Mouse (Mus musculus) kidney, embryonic 16.5 days (tissue): ENCODE results near the gene A130010J15Rik. TPM values are rescaled to one million over a fixed set of nuclear protein-coding genes. Genes with fewer than 3 reads are reported as not detected.

ENCODE experiments used
- ATAC-seq: fragments of 200-750 bp; cut with Nextera tagmentation; 2 replicates; pipeline ENCODE4 v1.8.0; 2017; ENCODE audit warnings: moderate TSS enrichment; ENCODE audit not compliant: low FRiP score, low TSS enrichment
- H3K27ac ChIP-seq: fragments of 300-500 bp; sonication (generic); 2 replicates; pipeline ENCODE4 v1.5.1; 2014; ENCODE audit warnings: low read length
- H3K27me3 ChIP-seq: fragments of 300-500 bp; sonication (generic); 2 replicates; pipeline ENCODE4 v1.6.1; 2014; ENCODE audit warnings: low read length, control low read depth, mixed read lengths; ENCODE audit not compliant: insufficient read depth
- H3K36me3 ChIP-seq: fragments of 300-500 bp; sonication (generic); 2 replicates; pipeline ENCODE4 v1.6.1; 2014; ENCODE audit warnings: low read length, control low read depth, mixed read lengths; ENCODE audit not compliant: insufficient read depth
- H3K4me1 ChIP-seq: fragments of 300-500 bp; sonication (generic); 2 replicates; pipeline ENCODE4 v1.6.1; 2014; ENCODE audit warnings: low read length, control low read depth, mixed read lengths; ENCODE audit not compliant: insufficient read depth
- H3K4me2 ChIP-seq: fragments of 300-500 bp; sonication (generic); replicated peaks from 2 replicates; pipeline ENCODE4 v1.6.1; 2014; ENCODE audit warnings: low read depth, low read length
- H3K4me3 ChIP-seq: fragments of 300-500 bp; sonication (generic); 2 replicates; pipeline ENCODE4 v1.5.1; 2014; ENCODE audit warnings: mild to moderate bottlenecking, low read length
- H3K9ac ChIP-seq: fragments of 300-500 bp; sonication (generic); replicated peaks from 2 replicates; pipeline ENCODE4 v1.6.1; 2014; ENCODE audit warnings: low read length
- H3K9me3 ChIP-seq: fragments of 300-500 bp; sonication (generic); 2 replicates; pipeline ENCODE4 v1.6.1; 2016; ENCODE audit warnings: low read length, control low read depth
- WGBS: fragments of 180-500 bp; shearing (Covaris S2); extraction: QIAGEN DNeasy Blood & Tissue Kit; methylation state at CpG from one replicate; pipeline ENCODE4 v1.1.7; 2014; 5-methylcytosine and 5-hydroxymethylcytosine counted together
- polyA plus RNA-seq: library from polyadenylated mRNA; unstranded; fragments of >200 nt; fragmentation: Nextera tagmentation; extraction: Ambion mirVana; gene quantifications from 2 replicates; pipeline ENCODE4 v1.2.1, GENCODE M21; 2015

A130010J15Rik gene
- polyA plus RNA-seq, 1 experiment from 2014 or later: 17.1 TPM

DNA sequence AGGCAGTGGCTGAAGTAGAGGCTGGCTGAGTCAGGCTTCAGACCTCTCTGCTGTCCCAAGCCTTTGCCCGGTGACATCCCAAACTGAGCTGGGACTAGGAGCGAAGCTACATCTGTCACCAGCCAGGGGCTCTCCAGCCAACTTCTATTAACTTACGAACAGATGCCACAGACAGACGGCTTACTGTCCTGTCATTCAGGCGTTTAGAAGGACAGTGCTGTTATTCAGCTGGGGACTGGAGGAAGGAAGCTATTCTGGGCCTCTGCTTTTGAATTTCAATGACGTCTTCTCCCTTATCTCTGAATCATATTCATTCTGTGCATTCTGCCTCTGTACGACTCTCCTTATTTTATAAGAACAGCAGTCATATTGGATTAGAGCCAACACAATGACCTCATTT lies 16.7 kb upstream of the A130010J15Rik start:
- Histone ChIP-seq H3K27ac (no peak overlapping the region), H3K27me3 (peaks cover 21% of the 10 kb centered on the region), H3K4me3 (no peak overlapping the region), H3K9me3 (no peaks in the 10 kb centered on the region), H3K36me3 (no peaks in the 10 kb centered on the region), H3K4me1 (0 out of 2 replicates have a peak, but pooled peaks cover 4% of the 10 kb centered on the region), H3K9ac (no peak overlapping the region), H3K4me2 (no peak overlapping the region)
- WGBS: 49% methylated on average over 7 of the region's 7 CpGs
- ATAC-seq: no peak

DNA sequence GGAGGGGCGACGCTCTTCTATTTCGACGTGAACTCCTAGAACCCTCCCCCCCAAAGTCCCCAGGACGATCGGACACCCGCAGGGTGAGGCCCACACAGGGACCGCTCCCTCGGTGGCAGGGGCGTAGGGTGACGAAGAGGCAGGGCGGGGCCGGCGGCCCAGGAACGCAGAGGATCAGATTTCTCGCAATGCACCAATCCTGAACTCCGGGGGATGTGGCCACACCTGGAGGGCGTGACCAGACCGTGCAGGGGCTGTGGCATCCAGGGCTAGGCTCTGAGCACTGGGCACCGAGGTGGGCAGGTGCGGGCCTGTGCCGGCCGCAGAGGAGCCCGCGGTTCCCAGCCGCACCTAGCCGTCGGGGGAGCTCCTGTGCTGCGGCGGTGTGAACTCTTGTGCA lies 15.0 kb upstream of the A130010J15Rik start, which contains the start of gene Irf6:
TSS of gene Irf6 (plus strand) at position 240 of the 400 bp plus-strand sequence.
- peak; percentile 99 for ATAC-seq
- under 1% methylated on average over 30 of the region's 30 CpGs for WGBS
- peak within 1 kb of the TSS; percentile 51 for H3K4me3 ChIP-seq

DNA sequence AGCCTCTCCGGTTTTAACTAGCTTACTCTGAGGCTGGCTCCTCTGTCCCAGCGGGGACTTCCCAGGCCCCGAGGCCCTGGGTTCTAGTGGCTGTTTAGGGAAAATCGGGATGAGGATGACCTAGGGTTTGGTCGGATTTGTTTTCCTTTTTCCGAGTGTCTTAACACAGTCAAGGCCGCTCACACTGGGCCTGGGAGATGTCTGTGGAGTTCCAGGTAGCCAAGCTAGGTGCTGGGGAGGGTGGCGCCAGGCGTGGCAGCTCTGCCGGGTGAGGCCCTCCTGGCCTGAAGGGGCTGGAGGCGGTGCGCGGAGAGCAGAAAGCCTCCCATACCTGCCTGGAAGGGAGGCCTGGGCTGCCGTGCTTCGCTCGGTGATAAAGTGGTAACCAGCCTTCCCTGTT lies 14.3 kb upstream of the A130010J15Rik start:
- Histone ChIP-seq H3K4me2 (peak overlapping the region; percentile 60), H3K4me1 (0 out of 2 replicates have a peak, but pooled peaks cover 7% of the 10 kb centered on the region), H3K4me3 (peak overlapping the region; percentile 51), H3K9me3 (no peaks in the 10 kb centered on the region), H3K9ac (peak overlapping the region; percentile 61), H3K27me3 (peaks cover 21% of the 10 kb centered on the region), H3K27ac (no peak overlapping the region), H3K36me3 (no peaks in the 10 kb centered on the region)
- WGBS: 14% methylated on average over 16 of the region's 16 CpGs
- ATAC-seq: peak; percentile 40; the same call in 1 of the 2 replicates

More for the DNA sequence above, 15.0 kb upstream of the A130010J15Rik start, which contains the start of gene Irf6:
- Histone ChIP-seq H3K27me3 (peaks cover 21% of the 10 kb centered on the region), H3K4me1 (0 out of 2 replicates have a peak, but pooled peaks cover 7% of the 10 kb centered on the region), H3K4me2 (peak within 1 kb of the TSS; percentile 60), H3K36me3 (no peaks in the 10 kb centered on the region), H3K27ac (no peak within 1 kb of the TSS), H3K9ac (peak within 1 kb of the TSS; percentile 61), H3K9me3 (no peaks in the 10 kb centered on the region)

DNA sequence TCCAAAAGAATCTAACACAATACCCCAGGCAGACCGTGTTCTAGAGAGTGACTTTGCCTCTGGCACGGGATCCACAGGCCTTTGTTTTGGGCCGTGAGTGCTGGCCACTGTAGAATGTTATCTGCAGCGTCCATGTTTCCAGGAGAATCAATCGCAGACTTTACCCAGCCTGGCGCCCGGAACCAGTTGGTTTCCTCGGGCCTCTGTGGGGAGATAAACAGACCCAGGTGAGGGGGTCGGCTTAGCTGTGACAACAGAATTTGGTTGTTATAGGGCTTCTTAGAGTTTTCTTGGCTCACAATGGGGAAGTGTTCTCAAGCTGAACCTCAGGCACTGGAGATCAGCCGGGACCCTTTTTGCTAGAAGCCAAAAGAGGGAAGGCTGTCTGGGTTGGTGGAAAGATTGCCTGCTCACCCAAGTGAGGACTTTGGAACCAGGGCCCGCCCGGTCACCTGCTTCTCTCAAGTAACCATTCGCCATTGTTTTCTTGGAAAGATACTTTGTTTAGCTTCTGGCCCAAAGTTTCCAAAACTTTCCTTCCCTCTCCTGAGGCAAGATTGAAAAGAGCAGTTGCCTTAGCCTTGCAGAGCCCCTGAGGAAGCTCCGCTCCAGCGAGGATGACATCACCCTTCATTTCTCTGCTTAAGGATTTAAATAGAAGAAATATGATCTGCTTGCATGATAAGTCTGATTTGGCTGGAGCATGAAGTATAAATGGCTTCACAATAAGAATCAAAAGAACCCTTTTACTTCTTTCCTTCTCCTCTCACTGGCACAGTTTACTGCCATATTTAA lies 11.3 kb upstream of the A130010J15Rik start:
- ATAC-seq: no peak
- Histone ChIP-seq H3K36me3 (no peaks in the 10 kb centered on the region), H3K27me3 (peaks cover 19% of the 10 kb centered on the region), H3K9me3 (no peaks in the 10 kb centered on the region), H3K4me2 (no peak overlapping the region), H3K4me3 (no peak overlapping the region), H3K27ac (0 out of 2 replicates have a peak overlapping the region, but pooled peaks have one; percentile 17), H3K9ac (peak overlapping the region; percentile 29), H3K4me1 (peaks cover 10% of the 10 kb centered on the region; the same call in 1 of the 2 replicates)
- WGBS: 73% methylated on average over 15 of the region's 15 CpGs

DNA sequence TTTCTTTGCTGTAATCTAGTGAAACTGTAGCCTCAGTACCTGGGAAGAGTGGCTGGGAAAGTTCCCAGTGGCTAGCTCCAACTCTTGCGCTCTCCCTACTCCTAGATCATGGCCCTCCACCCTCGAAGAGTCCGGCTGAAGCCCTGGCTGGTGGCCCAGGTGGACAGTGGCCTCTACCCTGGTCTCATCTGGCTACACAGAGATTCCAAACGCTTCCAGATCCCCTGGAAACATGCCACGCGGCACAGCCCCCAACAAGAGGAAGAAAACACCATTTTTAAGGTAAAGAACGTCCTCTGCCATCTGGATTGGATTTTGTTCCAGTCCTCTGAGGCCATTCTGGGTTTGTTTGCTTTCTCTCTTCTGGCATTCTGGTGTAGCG lies 10.7 kb upstream of the A130010J15Rik start:
- Histone ChIP-seq H3K9me3 (no peaks in the 10 kb centered on the region), H3K4me1 (peaks cover 10% of the 10 kb centered on the region; the same call in 1 of the 2 replicates), H3K9ac (no peak overlapping the region), H3K27me3 (peaks cover 13% of the 10 kb centered on the region), H3K36me3 (no peaks in the 10 kb centered on the region), H3K4me3 (no peak overlapping the region), H3K4me2 (no peak overlapping the region), H3K27ac (no peak overlapping the region)
- no peak for ATAC-seq
- 76% methylated on average over 8 of the region's 8 CpGs for WGBS

DNA sequence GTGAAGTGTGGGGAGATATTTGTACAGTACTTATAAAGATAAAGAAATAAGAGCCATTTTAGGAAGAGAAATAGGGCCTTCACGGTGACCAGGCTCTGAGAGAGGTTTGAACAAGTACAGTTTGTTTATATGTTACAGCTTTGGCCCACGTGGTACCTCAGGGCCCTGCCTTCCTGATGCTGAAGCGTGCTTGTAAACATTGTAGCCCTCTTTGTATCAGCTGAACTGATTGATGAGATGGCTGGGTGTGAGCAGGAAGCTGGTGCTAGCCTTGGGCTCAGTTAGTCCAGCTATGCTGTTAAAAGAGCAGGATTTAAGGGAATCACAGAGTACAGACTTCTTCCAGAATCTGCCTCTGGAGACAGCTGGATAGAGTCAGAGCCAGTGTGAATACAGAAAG lies 8.7 kb upstream of the A130010J15Rik start:
- Histone ChIP-seq H3K4me2 (no peak overlapping the region), H3K27ac (no peak overlapping the region), H3K9me3 (no peaks in the 10 kb centered on the region), H3K36me3 (no peaks in the 10 kb centered on the region), H3K4me3 (no peak overlapping the region), H3K4me1 (peaks cover 8% of the 10 kb centered on the region; the same call in 1 of the 2 replicates), H3K27me3 (0 out of 2 replicates have a peak, but pooled peaks cover 4% of the 10 kb centered on the region), H3K9ac (no peak overlapping the region)
- no peak for ATAC-seq
- 57% methylated on average over 3 of the region's 3 CpGs for WGBS

DNA sequence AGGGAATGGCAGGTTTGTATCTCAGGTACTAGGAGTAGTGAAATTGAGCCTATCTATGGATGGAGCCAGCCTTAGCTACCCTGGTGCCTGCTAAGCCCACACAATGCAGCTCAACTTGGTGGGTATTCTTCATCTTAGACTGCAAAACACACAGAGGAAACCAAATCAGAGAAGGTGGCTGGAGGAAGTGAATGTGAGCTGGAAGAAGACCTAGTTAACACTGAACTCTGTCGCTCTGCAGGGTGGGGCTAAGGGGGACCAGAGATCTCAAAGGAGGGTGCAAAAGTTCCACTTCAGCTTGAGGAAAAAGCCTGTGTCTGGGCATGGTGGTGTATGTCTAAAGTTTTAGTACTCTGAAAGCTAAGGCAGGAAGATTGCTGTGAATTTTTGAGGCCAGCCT lies 8.2 kb upstream of the A130010J15Rik start:
- 0 out of 2 replicates have a peak, but pooled peaks cover 4% of the 10 kb centered on the region for H3K27me3 ChIP-seq
- no peaks in the 10 kb centered on the region for H3K36me3 ChIP-seq
- no peaks in the 10 kb centered on the region for H3K9me3 ChIP-seq
- H3K4me1 ChIP-seq: peaks cover 6% of the 10 kb centered on the region; the same call in 1 of the 2 replicates
- 74% methylated on average over 1 of the region's 1 CpGs for WGBS
- no peak overlapping the region for H3K4me3 ChIP-seq
- no peak overlapping the region for H3K9ac ChIP-seq
- no peak for ATAC-seq
- no peak overlapping the region for H3K4me2 ChIP-seq
- H3K27ac ChIP-seq: no peak overlapping the region

DNA sequence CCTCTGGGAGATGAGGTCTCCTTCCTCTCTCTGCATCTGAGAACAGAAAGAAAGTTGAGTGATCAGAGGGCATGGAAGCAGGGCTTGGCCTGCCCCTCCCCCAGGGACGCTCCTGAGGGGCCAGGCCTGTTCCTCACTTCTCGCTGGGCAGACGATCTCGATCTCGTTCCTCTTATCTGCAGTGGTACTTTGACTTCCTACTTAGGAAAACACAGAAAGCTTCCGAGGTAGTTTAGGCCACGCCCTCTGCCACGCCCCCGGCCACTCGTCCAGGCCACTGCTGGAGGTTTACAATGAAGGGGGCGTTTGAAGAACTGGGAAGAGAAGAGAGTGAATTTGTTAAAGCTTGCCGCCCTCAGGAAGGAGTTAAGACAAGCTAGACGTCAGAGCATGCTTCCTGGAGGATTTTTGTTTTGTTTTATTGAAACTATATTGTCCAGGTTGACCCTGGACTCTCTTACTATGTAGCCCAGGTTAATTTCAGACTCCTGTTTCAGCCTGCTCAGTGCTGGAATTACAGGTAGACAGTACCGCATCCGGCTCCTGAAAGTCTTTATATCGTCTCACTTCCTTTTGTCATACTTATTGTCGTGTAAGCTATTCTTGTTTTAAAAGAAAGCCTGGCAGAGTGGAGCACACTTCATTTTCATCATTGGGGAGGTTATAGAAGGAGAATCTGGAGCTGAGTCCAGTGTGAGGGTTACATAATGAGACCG lies 7.4 kb upstream of the A130010J15Rik start:
- Histone ChIP-seq H3K4me1 (peaks cover 6% of the 10 kb centered on the region; the same call in 1 of the 2 replicates), H3K4me3 (peak overlapping the region; percentile 31), H3K9ac (peak overlapping the region; percentile 53), H3K36me3 (no peaks in the 10 kb centered on the region), H3K4me2 (peak overlapping the region; percentile 52), H3K27ac (no peak overlapping the region), H3K27me3 (no peaks in the 10 kb centered on the region), H3K9me3 (no peaks in the 10 kb centered on the region)
- peak; percentile 82; the same call in 1 of the 2 replicates for ATAC-seq
- WGBS: 15% methylated on average over 18 of the region's 18 CpGs

DNA sequence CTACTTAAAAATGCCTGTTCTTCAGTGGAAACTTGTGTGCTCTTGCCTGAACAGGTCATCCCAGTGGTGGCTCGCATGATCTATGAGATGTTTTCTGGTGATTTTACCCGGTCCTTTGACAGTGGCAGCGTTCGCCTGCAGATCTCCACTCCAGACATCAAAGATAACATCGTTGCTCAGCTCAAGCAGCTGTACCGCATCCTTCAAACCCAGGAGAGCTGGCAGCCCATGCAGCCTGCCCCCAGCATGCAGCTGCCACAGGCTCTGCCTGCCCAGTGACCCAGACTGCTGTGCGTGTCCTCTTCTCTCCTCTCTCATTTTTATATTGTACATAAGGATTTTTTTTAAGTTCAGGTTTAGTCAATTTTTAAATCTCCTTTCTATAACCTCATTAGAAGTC lies 1.4 kb downstream of the A130010J15Rik start:
- no peaks in the 10 kb centered on the region for H3K36me3 ChIP-seq
- H3K9me3 ChIP-seq: no peaks in the 10 kb centered on the region
- H3K27ac ChIP-seq: no peak overlapping the region
- H3K4me3 ChIP-seq: no peak overlapping the region
- ATAC-seq: no peak
- no peak overlapping the region for H3K4me2 ChIP-seq
- WGBS: 78% methylated on average over 7 of the region's 7 CpGs
- H3K27me3 ChIP-seq: no peaks in the 10 kb centered on the region
- peaks cover 10% of the 10 kb centered on the region for H3K4me1 ChIP-seq
- H3K9ac ChIP-seq: no peak overlapping the region
